Mouse (Mus musculus) frontal cortex, postnatal 10 days (tissue): ENCODE results near the gene Pstk.
"Not testable (repeated sequence)": the region's sequence is repeated elsewhere in the genome, so short reads cannot be mapped to it uniquely, and the experiment has no call there.

Source experiments
- DNase-seq, 2 experiments: peaks; one replicate each; pipeline ENCODE4 v3.0.0; 2022; ENCODE audit warnings: low spot score in 2 of 2, mixed read lengths in 1 of 2

Gene Pstk

GRCm38 (mm10) chr7:131370648-131371469 lies at the start of gene Pstk:
Gene Pstk (plus strand): TSS chr7:131371141.
- peak; percentile 75 to 86 for DNase-seq

- no peak for DNase-seq
Measured at GRCm38 (mm10) chr7:131322192-131322591, 48.7 kb upstream of the Pstk start, which contains the start of gene Cuzd1. Gene Cuzd1 (minus strand): TSS chr7:131322292.

- no peak for DNase-seq
Measured at GRCm38 (mm10) chr7:131327054-131327453, 43.9 kb upstream of the Pstk start.

GRCm38 (mm10) chr7:131329416-131329815 lies 41.5 kb upstream of the Pstk start, which contains the start of gene Fam24b:
Gene Fam24b (minus strand): TSS chr7:131329516.
- DNase-seq = no peak

GRCm38 (mm10) chr7:131331688-131332087 lies 39.3 kb upstream of the Pstk start:
- DNase-seq = no peak

- no peak for DNase-seq
Measured at GRCm38 (mm10) chr7:131333564-131333963, 37.4 kb upstream of the Pstk start, which contains the start of gene Fam24a. Gene Fam24a (plus strand): TSS chr7:131333864.

- DNase-seq = no peak
Measured at GRCm38 (mm10) chr7:131337502-131338068, 33.4 kb upstream of the Pstk start.

GRCm38 (mm10) chr7:131345856-131346541 lies 24.9 kb upstream of the Pstk start:
- no peak for DNase-seq

- DNase-seq = no peak
Measured at GRCm38 (mm10) chr7:131356105-131356504, 14.8 kb upstream of the Pstk start.

- DNase-seq = no peak
Measured at GRCm38 (mm10) chr7:131362269-131362614, 8.7 kb upstream of the Pstk start.

GRCm38 (mm10) chr7:131362615-131363300 lies 8.2 kb upstream of the Pstk start, which contains the start of gene 2310057M21Rik:
Gene 2310057M21Rik (minus strand): TSS chr7:131362759.
- peak; percentile 92 to 93 for DNase-seq

GRCm38 (mm10) chr7:131364131-131364530 lies 6.8 kb upstream of the Pstk start:
- DNase-seq = no peak

- DNase-seq = no peak
Measured at GRCm38 (mm10) chr7:131371470-131371860, 524 bp downstream of the Pstk start.

GRCm38 (mm10) chr7:131371880-131372651 lies 1.1 kb downstream of the Pstk start:
- no peak for DNase-seq

GRCm38 (mm10) chr7:131391761-131392160 lies 20.8 kb downstream of the Pstk start:
- DNase-seq = not testable (repeated sequence)

GRCm38 (mm10) chr7:131409321-131409987 lies 38.5 kb downstream of the Pstk start:
- no peak for DNase-seq

GRCm38 (mm10) chr7:131409988-131410385 lies 39.0 kb downstream of the Pstk start:
- DNase-seq = no peak

- DNase-seq = peak; percentile 97 to 98
Measured at GRCm38 (mm10) chr7:131410416-131411058, 39.6 kb downstream of the Pstk start, which contains the start of the genes Ikzf5 and Acadsb. Gene Ikzf5 (minus strand): TSS chr7:131410521. Gene Acadsb (plus strand): TSS chr7:131410601.

- DNase-seq = no peak
Measured at GRCm38 (mm10) chr7:131411221-131411940, 40.4 kb downstream of the Pstk start.
